Mouse (Mus musculus): Measurements from ENCODE around the gene Il22ra1.

Gene Il22ra1

GRCm38 (mm10) chr4:135768572-135769526 lies 40.9 kb downstream of the Il22ra1 start:
- in situ Hi-C loops (cut with MboI; ENCODE audit: unreplicated experiment in 2 of 2), result loop anchor here in 1 of 2 experiments (5.0 kb wide), 1 partner anchor 252 kb away; no protein-coding TSS in a partner anchor

GRCm38 (mm10) chr4:135770611-135771305 lies 42.8 kb downstream of the Il22ra1 start:
- in situ Hi-C loops (cut with MboI; ENCODE audit: unreplicated experiment in 2 of 2), result no loop called here

DNA sequence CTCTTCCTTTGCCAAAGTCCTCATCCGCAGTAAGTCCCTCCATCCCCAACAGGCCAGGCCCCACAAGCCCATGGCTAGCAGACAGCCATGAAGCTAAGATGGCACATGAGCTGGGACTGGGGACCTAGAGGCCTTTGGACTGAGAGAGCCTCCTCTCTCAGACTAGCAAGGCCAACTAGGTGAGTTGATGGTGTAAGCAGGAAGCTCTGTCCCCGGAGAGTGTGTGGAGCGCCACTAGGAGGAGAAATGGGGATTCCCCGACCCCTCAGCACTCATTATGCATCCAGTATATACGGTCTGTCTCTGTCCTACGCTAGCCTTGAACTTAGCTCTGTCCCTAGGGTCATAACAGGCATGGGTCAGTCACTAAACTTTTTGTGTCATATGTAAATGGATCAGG lies 43.6 kb downstream of the Il22ra1 start:
- in situ Hi-C loops (cut with MboI; ENCODE audit: unreplicated experiment in 2 of 2), result no loop called here

- in situ Hi-C loops (cut with MboI; ENCODE audit: unreplicated experiment in 2 of 2), result no loop called here
Observed at GRCm38 (mm10) chr4:135772671-135773070, 44.7 kb downstream of the Il22ra1 start.

DNA sequence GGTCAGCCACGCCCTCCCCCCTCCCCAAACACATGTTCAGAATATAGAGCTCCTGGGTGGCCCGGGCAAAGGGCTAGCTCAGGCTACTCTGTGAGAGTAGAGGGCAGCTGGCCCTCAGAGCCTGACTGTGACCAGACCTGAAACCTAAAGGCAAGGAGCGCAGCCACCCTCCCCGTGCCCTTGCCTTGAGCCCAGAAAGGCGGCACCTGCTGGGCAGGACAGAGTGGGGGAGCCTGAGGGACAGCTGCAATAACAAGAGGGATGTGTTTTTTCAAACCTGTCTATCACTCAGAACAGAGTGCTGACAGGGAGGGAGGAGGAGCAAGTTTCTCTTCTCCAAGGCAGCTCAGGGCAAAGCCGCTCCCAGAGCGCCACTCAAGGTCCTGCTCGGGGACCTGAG lies 46.5 kb downstream of the Il22ra1 start:
- in situ Hi-C loops (cut with MboI; ENCODE audit: unreplicated experiment in 2 of 2), result no loop called here

- in situ Hi-C loops (cut with MboI; ENCODE audit: unreplicated experiment in 2 of 2), result no loop called here
Observed at GRCm38 (mm10) chr4:135776850-135777249, 48.9 kb downstream of the Il22ra1 start.

GRCm38 (mm10) chr4:135779661-135780060 lies 51.7 kb downstream of the Il22ra1 start:
- in situ Hi-C loops (cut with MboI; ENCODE audit: unreplicated experiment in 2 of 2), result no loop called here

GRCm38 (mm10) chr4:135780255-135780654 lies 52.3 kb downstream of the Il22ra1 start:
- in situ Hi-C loops (cut with MboI; ENCODE audit: unreplicated experiment in 2 of 2), result no loop called here

DNA sequence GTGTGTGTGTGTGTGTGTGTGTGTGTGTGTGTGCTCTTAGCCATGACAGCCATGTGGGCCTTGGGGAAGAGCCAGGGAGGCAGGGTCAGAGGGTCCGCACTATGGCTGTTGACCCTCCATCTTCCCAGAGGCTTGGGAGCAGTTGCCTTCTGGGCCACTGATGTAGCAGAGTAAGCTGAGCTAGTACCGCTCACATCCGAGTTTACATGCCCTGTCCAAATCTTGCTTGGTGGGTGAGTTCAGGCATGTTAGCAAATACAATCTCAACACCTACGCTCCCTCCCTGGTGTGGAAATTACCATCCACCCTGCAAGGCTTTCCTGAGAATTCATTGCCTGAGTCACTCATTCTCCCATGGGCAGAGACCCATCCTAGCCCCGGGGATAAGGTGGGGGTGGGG lies 53.3 kb downstream of the Il22ra1 start:
- in situ Hi-C loops (cut with MboI; ENCODE audit: unreplicated experiment in 2 of 2), result no loop called here

GRCm38 (mm10) chr4:135786581-135786980 lies 58.6 kb downstream of the Il22ra1 start:
- in situ Hi-C loops (cut with MboI; ENCODE audit: unreplicated experiment in 2 of 2), result no loop called here

- in situ Hi-C loops (cut with MboI; ENCODE audit: unreplicated experiment in 2 of 2), result no loop called here
Observed at GRCm38 (mm10) chr4:135787271-135787670, 59.3 kb downstream of the Il22ra1 start.

- in situ Hi-C loops (cut with MboI; ENCODE audit: unreplicated experiment in 2 of 2), result no loop called here
Observed at GRCm38 (mm10) chr4:135789135-135789534, 61.2 kb downstream of the Il22ra1 start.

DNA sequence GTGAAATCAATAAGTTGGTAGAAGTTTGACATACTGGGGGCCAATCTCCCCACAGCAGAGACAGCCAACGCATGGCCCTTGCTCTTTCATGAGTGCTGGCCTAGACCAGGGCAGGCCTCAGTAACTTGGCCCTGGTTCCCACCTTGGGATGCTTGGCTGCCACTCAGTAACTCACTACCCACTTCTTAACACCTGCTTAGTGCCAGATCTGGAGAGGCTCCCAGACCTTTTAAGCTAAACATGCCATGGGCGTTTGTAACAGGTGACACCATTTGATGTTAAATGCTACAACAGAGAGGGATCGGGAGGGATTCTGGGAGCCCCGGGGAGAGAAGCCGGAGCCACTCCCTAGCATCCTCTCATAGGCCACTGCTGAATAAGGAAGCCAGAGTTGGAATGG lies 64.8 kb downstream of the Il22ra1 start:
- in situ Hi-C loops (cut with MboI; ENCODE audit: unreplicated experiment in 2 of 2), result no loop called here

GRCm38 (mm10) chr4:135797931-135798330 lies 70.0 kb downstream of the Il22ra1 start:
- in situ Hi-C loops (cut with MboI; ENCODE audit: unreplicated experiment in 2 of 2), result no loop called here

DNA sequence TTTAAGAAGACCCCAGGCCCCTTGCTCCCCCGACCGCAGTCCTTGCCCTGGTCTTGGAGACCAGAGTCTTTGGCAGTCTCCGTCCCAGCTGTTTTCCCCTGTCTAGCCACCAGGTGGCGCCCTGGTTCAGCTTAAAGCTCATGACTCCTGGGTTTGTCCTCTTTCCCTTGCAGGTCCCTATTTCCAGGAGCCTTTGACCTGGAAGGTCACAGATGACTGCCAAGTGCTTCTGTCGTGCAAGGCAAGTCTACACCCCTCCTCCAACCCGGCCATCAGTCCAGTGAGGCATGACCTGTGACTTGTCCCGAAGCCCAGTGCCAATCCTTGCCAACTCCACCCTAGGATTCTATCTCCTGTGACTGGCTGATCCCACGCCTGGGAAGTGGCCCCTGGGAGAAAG lies 73.6 kb downstream of the Il22ra1 start:
- in situ Hi-C loops (cut with MboI; ENCODE audit: unreplicated experiment in 2 of 2), result loop anchor here (5.0 to 10.0 kb wide), 5 partner anchors 76 to 353 kb away; partner anchors contain the start of gene Rpl11 (in 2 of the 2)

All from v-Abl transformed pro-B cells (cell line).